Mouse (Mus musculus): ENCODE results near the gene Rab23. TPM values are rescaled to one million over a fixed set of nuclear protein-coding genes. Genes with fewer than 3 reads are reported as not detected.

The Rab23 gene
- total and polyA plus RNA-seq, 2 experiments: 4.5 to 13.6 TPM

- Histone ChIP-seq H3K27ac (replicated peaks; ENCODE audit: insufficient read depth, low read depth, low read length) (no peak overlapping the region), H3K27me3 (ENCODE audit: control insufficient read depth, insufficient read depth, low read length) (no peaks in the 10 kb centered on the region; the same call in 1 of the 2 replicates), H3K79me2 (ENCODE audit: control insufficient read depth, insufficient read depth, low read length) (no peaks in the 10 kb centered on the region), H3K4me3 (ENCODE audit: insufficient read depth, low read depth, low read length) (no peak overlapping the region), H3K36me3 (ENCODE audit: control insufficient read depth, insufficient read depth, low read length) (no peaks in the 10 kb centered on the region), H3K4me1 (ENCODE audit: control insufficient read depth, insufficient read depth, low read length) (no peaks in the 10 kb centered on the region), H3K9ac (ENCODE audit: low read depth, low read length) (no peak overlapping the region)
- TF ChIP-seq POLR2A (IDR thresholded peaks at IDR 0.05; ENCODE audit: extremely low read depth, insufficient read depth, low read length) (no peak), CTCF (IDR thresholded peaks at IDR 0.05; ENCODE audit: low read depth, low read length) (no peak)
- WGBS: 10% methylated on average over 10 of the region's 10 CpGs
- no peak for DNase-seq (ENCODE audit: extremely low read depth, low read depth, low spot score)
These were observed 4.9 kb upstream of the Rab23 start for GRCm38 (mm10) chr1:33714796-33715195.

GRCm38 (mm10) chr1:33717636-33718035, 2.1 kb upstream of the Rab23 start:
- no peak for DNase-seq (ENCODE audit: extremely low read depth, low read depth, low spot score)
- no peak for TF ChIP-seq CTCF (IDR thresholded peaks at IDR 0.05; ENCODE audit: low read depth, low read length)
- no peak for TF ChIP-seq POLR2A (IDR thresholded peaks at IDR 0.05; ENCODE audit: extremely low read depth, insufficient read depth, low read length)
- Histone ChIP-seq H3K27ac (replicated peaks; ENCODE audit: insufficient read depth, low read depth, low read length) (no peak overlapping the region), H3K4me3 (ENCODE audit: insufficient read depth, low read depth, low read length) (no peak overlapping the region), H3K4me1 (ENCODE audit: control insufficient read depth, insufficient read depth, low read length) (no peaks in the 10 kb centered on the region), H3K27me3 (ENCODE audit: control insufficient read depth, insufficient read depth, low read length) (no peaks in the 10 kb centered on the region; the same call in 1 of the 2 replicates), H3K36me3 (ENCODE audit: control insufficient read depth, insufficient read depth, low read length) (no peaks in the 10 kb centered on the region), H3K9ac (ENCODE audit: low read depth, low read length) (no peak overlapping the region), H3K79me2 (ENCODE audit: control insufficient read depth, insufficient read depth, low read length) (no peaks in the 10 kb centered on the region)
- WGBS: 81% methylated on average over 1 of the region's 1 CpGs

DNA sequence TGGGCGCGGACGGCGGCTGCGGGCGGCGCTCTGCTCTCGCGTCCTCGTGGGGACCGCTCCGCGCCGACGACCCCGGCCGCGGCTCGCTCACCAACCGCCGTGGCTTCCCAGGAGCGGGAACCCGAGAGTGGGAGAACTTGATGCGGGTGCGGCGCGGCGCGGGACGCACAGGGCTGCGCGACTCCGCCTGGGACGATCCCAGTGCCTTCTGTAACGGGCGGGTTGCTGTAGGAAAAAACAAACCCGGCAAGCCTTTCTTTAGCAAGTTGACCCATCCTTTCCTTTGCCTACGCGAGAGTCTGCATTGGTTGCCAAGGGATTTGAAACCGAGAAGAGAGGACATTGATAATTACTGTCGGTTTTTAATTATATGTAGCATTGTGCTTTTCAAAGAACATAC, 544 bp downstream of the Rab23 start:
- Histone ChIP-seq H3K36me3 (ENCODE audit: control insufficient read depth, insufficient read depth, low read length) (peaks cover 3% of the 10 kb centered on the region; the same call in 1 of the 2 replicates), H3K79me2 (ENCODE audit: control insufficient read depth, insufficient read depth, low read length) (no peaks in the 10 kb centered on the region), H3K27me3 (ENCODE audit: control insufficient read depth, insufficient read depth, low read length) (no peaks in the 10 kb centered on the region), H3K4me3 (ENCODE audit: insufficient read depth, low read depth, low read length) (peak overlapping the region; percentile 90), H3K27ac (replicated peaks; ENCODE audit: insufficient read depth, low read depth, low read length) (no peak overlapping the region), H3K4me1 (ENCODE audit: control insufficient read depth, insufficient read depth, low read length) (no peaks in the 10 kb centered on the region), H3K9ac (ENCODE audit: low read depth, low read length) (peak overlapping the region; percentile 85)
- under 1% methylated on average over 41 of the region's 41 CpGs for WGBS
- TF ChIP-seq CTCF (IDR thresholded peaks at IDR 0.05; ENCODE audit: low read depth, low read length) (no peak), POLR2A (IDR thresholded peaks at IDR 0.05; ENCODE audit: extremely low read depth, insufficient read depth, low read length) (no peak)
- no peak for DNase-seq (ENCODE audit: extremely low read depth, low read depth, low spot score)

- DNase-seq (ENCODE audit: extremely low read depth, low read depth, low spot score): no peak
- Histone ChIP-seq H3K9ac (ENCODE audit: low read depth, low read length) (no peak overlapping the region), H3K27me3 (ENCODE audit: control insufficient read depth, insufficient read depth, low read length) (no peaks in the 10 kb centered on the region), H3K36me3 (ENCODE audit: control insufficient read depth, insufficient read depth, low read length) (peaks cover 6% of the 10 kb centered on the region; the same call in 1 of the 2 replicates), H3K27ac (replicated peaks; ENCODE audit: insufficient read depth, low read depth, low read length) (no peak overlapping the region), H3K4me3 (ENCODE audit: insufficient read depth, low read depth, low read length) (no peak overlapping the region), H3K4me1 (ENCODE audit: control insufficient read depth, insufficient read depth, low read length) (no peaks in the 10 kb centered on the region), H3K79me2 (ENCODE audit: control insufficient read depth, insufficient read depth, low read length) (no peaks in the 10 kb centered on the region)
- WGBS: 90% methylated on average over 7 of the region's 7 CpGs
- no peak for TF ChIP-seq CTCF (IDR thresholded peaks at IDR 0.05; ENCODE audit: low read depth, low read length)
- TF ChIP-seq POLR2A (IDR thresholded peaks at IDR 0.05; ENCODE audit: extremely low read depth, insufficient read depth, low read length): no peak
These were observed 1.3 kb downstream of the Rab23 start for GRCm38 (mm10) chr1:33721020-33721419.

DNA sequence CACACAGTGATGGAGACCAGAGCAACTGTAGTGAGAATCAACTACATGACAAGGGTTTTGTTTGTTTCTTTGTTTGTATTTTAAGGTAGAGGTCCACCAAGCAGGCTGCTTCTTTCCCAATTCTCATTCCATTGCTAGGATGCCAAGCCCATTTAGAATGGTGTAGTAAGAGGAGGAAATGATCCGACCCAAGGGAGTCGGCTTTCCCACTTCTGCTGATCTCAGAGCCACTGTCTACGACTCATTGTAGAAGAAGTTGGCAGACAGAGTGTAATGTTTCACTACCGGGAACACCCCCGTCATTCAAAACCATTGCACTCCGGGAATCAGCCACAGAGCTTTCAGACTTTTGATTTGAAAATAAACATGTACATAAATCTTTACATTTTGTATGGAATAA, 4.8 kb downstream of the Rab23 start:
- H3K36me3 ChIP-seq (ENCODE audit: control insufficient read depth, insufficient read depth, low read length): peaks cover 9% of the 10 kb centered on the region; the same call in 1 of the 2 replicates

GRCm38 (mm10) chr1:33725086-33725485, 5.4 kb downstream of the Rab23 start:
- TF ChIP-seq CTCF (IDR thresholded peaks at IDR 0.05; ENCODE audit: low read depth, low read length): no peak
- no peak for TF ChIP-seq POLR2A (IDR thresholded peaks at IDR 0.05; ENCODE audit: extremely low read depth, insufficient read depth, low read length)
- no peak for DNase-seq (ENCODE audit: extremely low read depth, low read depth, low spot score)
- Histone ChIP-seq H3K79me2 (ENCODE audit: control insufficient read depth, insufficient read depth, low read length) (no peaks in the 10 kb centered on the region), H3K4me1 (ENCODE audit: control insufficient read depth, insufficient read depth, low read length) (no peaks in the 10 kb centered on the region), H3K36me3 (ENCODE audit: control insufficient read depth, insufficient read depth, low read length) (peaks cover 9% of the 10 kb centered on the region; the same call in 1 of the 2 replicates), H3K9ac (ENCODE audit: low read depth, low read length) (no peak overlapping the region), H3K27me3 (ENCODE audit: control insufficient read depth, insufficient read depth, low read length) (no peaks in the 10 kb centered on the region), H3K27ac (replicated peaks; ENCODE audit: insufficient read depth, low read depth, low read length) (no peak overlapping the region), H3K4me3 (ENCODE audit: insufficient read depth, low read depth, low read length) (no peak overlapping the region)
- WGBS: 94% methylated on average over 5 of the region's 5 CpGs

More for the DNA sequence above, 4.8 kb downstream of the Rab23 start:
- Histone ChIP-seq H3K4me3 (ENCODE audit: insufficient read depth, low read depth, low read length) (no peak overlapping the region), H3K27ac (replicated peaks; ENCODE audit: insufficient read depth, low read depth, low read length) (no peak overlapping the region), H3K27me3 (ENCODE audit: control insufficient read depth, insufficient read depth, low read length) (no peaks in the 10 kb centered on the region), H3K9ac (ENCODE audit: low read depth, low read length) (no peak overlapping the region), H3K4me1 (ENCODE audit: control insufficient read depth, insufficient read depth, low read length) (no peaks in the 10 kb centered on the region), H3K79me2 (ENCODE audit: control insufficient read depth, insufficient read depth, low read length) (no peaks in the 10 kb centered on the region)
- TF ChIP-seq CTCF (IDR thresholded peaks at IDR 0.05; ENCODE audit: low read depth, low read length): no peak
- TF ChIP-seq POLR2A (IDR thresholded peaks at IDR 0.05; ENCODE audit: extremely low read depth, insufficient read depth, low read length): no peak
- 88% methylated on average over 6 of the region's 6 CpGs for WGBS
- no peak for DNase-seq (ENCODE audit: extremely low read depth, low read depth, low spot score)
